Mouse (Mus musculus) layer of hippocampus, postnatal 10 days (tissue): ENCODE measurements at regions not wholly inside any gene's neighbourhood (a gene's known extent, or its start where the extent isn't known, plus 50 kb on each side); places are given as distances from the start of the nearest gene placed in this dataset.

Source experiments
- DNase-seq, 2 experiments: peaks; one replicate each; pipeline ENCODE4 v3.0.0; 2021; ENCODE audit warnings: low spot score in 2 of 2

- no peak for DNase-seq
These were observed 59.1 kb upstream of the Npvf start for GRCm38 (mm10) chr6:50713297-50713696.

GRCm38 (mm10) chr6:50718631-50719030 lies 64.4 kb upstream of the Npvf start:
- DNase-seq = no peak

- no peak for DNase-seq
These were observed 66.1 kb upstream of the Npvf start for GRCm38 (mm10) chr6:50720346-50720745.

GRCm38 (mm10) chr6:50725640-50726039 lies 71.4 kb upstream of the Npvf start:
- no peak for DNase-seq

- peak in 1 of 2 experiments; percentile 17 for DNase-seq
These were observed 71.9 kb upstream of the Npvf start for GRCm38 (mm10) chr6:50726166-50726591.

- DNase-seq = no peak
These were observed 76.8 kb upstream of the Npvf start for GRCm38 (mm10) chr6:50730744-50731718.

GRCm38 (mm10) chr6:50734701-50735100 lies 80.5 kb upstream of the Npvf start:
- DNase-seq = no peak

GRCm38 (mm10) chr6:50735825-50736224 lies 81.6 kb upstream of the Npvf start:
- no peak for DNase-seq

GRCm38 (mm10) chr6:50742009-50742408 lies 87.8 kb upstream of the Npvf start:
- no peak for DNase-seq

GRCm38 (mm10) chr6:50744462-50745166 lies 90.4 kb upstream of the Npvf start:
- no peak for DNase-seq

GRCm38 (mm10) chr6:50753151-50753550 lies 98.9 kb upstream of the Npvf start:
- no peak for DNase-seq

- DNase-seq = no peak
These were observed 100.5 kb upstream of the Npvf start for GRCm38 (mm10) chr6:50754786-50755185.

- no peak for DNase-seq
These were observed 106.1 kb upstream of the Npvf start for GRCm38 (mm10) chr6:50760367-50760766.

- peak; percentile 35 to 59 for DNase-seq
These were observed 108.9 kb upstream of the Npvf start for GRCm38 (mm10) chr6:50763121-50763520.

- DNase-seq = peak in 1 of 2 experiments; percentile 18
These were observed 112.2 kb upstream of the Npvf start for GRCm38 (mm10) chr6:50766442-50766915.

- no peak for DNase-seq
These were observed 112.9 kb upstream of the Npvf start for GRCm38 (mm10) chr6:50767126-50767525.

- no peak for DNase-seq
These were observed 113.6 kb upstream of the Npvf start for GRCm38 (mm10) chr6:50767827-50768226.

- DNase-seq = no peak
These were observed 114.9 kb upstream of the Npvf start for GRCm38 (mm10) chr6:50769101-50769500.

- DNase-seq = no peak
These were observed 116.2 kb upstream of the Npvf start for GRCm38 (mm10) chr6:50770481-50770880.

GRCm38 (mm10) chr6:50775637-50776036 lies 121.4 kb upstream of the Npvf start:
- peak in 1 of 2 experiments; percentile 26 for DNase-seq

GRCm38 (mm10) chr6:50776236-50776832 lies 122.1 kb upstream of the Npvf start:
- peak in 1 of 2 experiments; percentile 20 for DNase-seq
